Mouse (Mus musculus) forebrain, embryonic 11.5 days (tissue): ENCODE measurements around the gene Rps12. TPM values are rescaled to one million over a fixed set of nuclear protein-coding genes. Genes with fewer than 3 reads are reported as not detected.
"Not testable (repeated sequence)": the region's sequence is repeated elsewhere in the genome, so short reads cannot be mapped to it uniquely, and the experiment has no call there.

Source experiments
- ATAC-seq: fragments of 200-750 bp; cut with Nextera tagmentation; replicated peaks from 2 replicates; pipeline ENCODE4 v1.8.0; 2017; ENCODE audit warnings: moderate TSS enrichment; ENCODE audit not compliant: low FRiP score
- DNase-seq: peaks from one replicate; pipeline ENCODE4 v3.0.0-alpha.2; 2017; ENCODE audit warnings: low spot score
- H3K27ac ChIP-seq: fragments of 300-500 bp; sonication (generic); 2 replicates; pipeline ENCODE4 v1.5.1; 2014; ENCODE audit warnings: low read depth, low read length
- H3K27me3 ChIP-seq: fragments of 300-500 bp; sonication (generic); 2 replicates; pipeline ENCODE4 v1.6.1; 2014; ENCODE audit warnings: mild to moderate bottlenecking, low read length, mixed read lengths; ENCODE audit not compliant: control insufficient read depth, insufficient read depth
- H3K36me3 ChIP-seq: fragments of 300-500 bp; sonication (generic); 2 replicates; pipeline ENCODE4 v1.6.1; 2014; ENCODE audit warnings: mild to moderate bottlenecking, low read length, moderate library complexity, mixed read lengths; ENCODE audit not compliant: control insufficient read depth, insufficient read depth
- H3K4me1 ChIP-seq: fragments of 300-500 bp; sonication (generic); replicated peaks from 2 replicates; pipeline ENCODE4 v1.6.1; 2014; ENCODE audit warnings: low read length, mixed read lengths; ENCODE audit not compliant: control insufficient read depth, insufficient read depth
- H3K4me2 ChIP-seq: fragments of 300-500 bp; sonication (generic); 2 replicates; pipeline ENCODE4 v1.6.1; 2014; ENCODE audit warnings: low read depth, mild to moderate bottlenecking, low read length, moderate library complexity, mixed read lengths; ENCODE audit not compliant: severe bottlenecking
- H3K4me3 ChIP-seq: fragments of 300-500 bp; sonication (generic); 2 replicates; pipeline ENCODE4 v1.5.1; 2014; ENCODE audit warnings: low read depth, low read length
- H3K9ac ChIP-seq: fragments of 300-500 bp; sonication (generic); 2 replicates; pipeline ENCODE4 v1.6.1; 2014; ENCODE audit warnings: low read length
- H3K9me3 ChIP-seq: fragments of 300-500 bp; sonication (generic); 2 replicates; pipeline ENCODE4 v1.6.1; 2016; ENCODE audit warnings: low read length, mixed read lengths; ENCODE audit not compliant: control insufficient read depth
- WGBS: fragments of 180-500 bp; shearing (Covaris S2); extraction: QIAGEN DNeasy Blood & Tissue Kit; methylation state at CpG from one replicate; pipeline ENCODE4 v1.1.7; 2014; 5-methylcytosine and 5-hydroxymethylcytosine counted together
- polyA plus RNA-seq: library from polyadenylated mRNA; unstranded; fragments of >200 nt; fragmentation: Nextera tagmentation; extraction: Ambion mirVana; gene quantifications from 2 replicates; pipeline ENCODE4 v1.2.1, GENCODE M21; 2014

Rps12 gene
- polyA plus RNA-seq, 1 experiment from 2014 or later: 130 TPM

- H3K9ac ChIP-seq: peak overlapping the region; percentile 89; the same call in 1 of the 2 replicates
- H3K4me3 ChIP-seq: peak overlapping the region; percentile 64; the same call in 1 of the 2 replicates
These were observed 8.9 kb upstream of the Rps12 start for GRCm38 (mm10) chr10:23795871-23796520.

DNA sequence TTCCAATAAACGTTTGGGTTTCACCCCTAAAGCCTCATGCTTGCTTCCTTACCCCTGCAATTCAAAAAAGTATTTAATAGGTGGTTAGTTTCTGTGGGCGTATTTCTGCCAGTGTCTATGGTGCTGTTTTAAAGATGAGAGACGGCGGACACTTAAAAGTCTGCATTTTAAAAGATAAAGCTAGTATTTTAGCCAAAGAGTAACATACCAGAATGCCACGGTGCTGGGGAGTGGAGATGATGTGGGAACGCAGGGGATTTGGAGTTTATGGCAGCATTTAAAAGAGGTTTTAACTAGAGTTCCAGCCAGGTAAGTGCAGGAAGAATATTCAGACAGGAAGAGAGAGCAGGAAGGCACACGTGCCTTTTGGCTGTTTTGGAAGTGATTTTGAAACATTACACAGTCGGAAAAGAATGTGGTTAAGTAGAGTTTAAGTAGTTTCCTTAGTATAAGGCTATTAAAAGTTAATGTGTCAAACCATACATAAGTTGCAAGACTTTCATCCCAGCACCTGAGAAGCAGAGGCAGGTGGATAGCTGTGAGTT lies 1.1 kb upstream of the Rps12 start:
- Histone ChIP-seq H3K9ac (peak overlapping the region; percentile 91), H3K27me3 (no peaks in the 10 kb centered on the region), H3K36me3 (peaks cover 11% of the 10 kb centered on the region), H3K4me3 (peak overlapping the region; percentile 85), H3K27ac (no peak overlapping the region; the same call in 1 of the 2 replicates), H3K4me1 (peaks cover 2% of the 10 kb centered on the region; the same call in 1 of the 2 replicates), H3K9me3 (no peaks in the 10 kb centered on the region), H3K4me2 (peak overlapping the region; percentile 80)
- ATAC-seq: no peak
- WGBS: 10% methylated on average over 8 of the region's 8 CpGs
- no peak for DNase-seq

More at GRCm38 (mm10) chr10:23795871-23796520, 8.9 kb upstream of the Rps12 start:
- Histone ChIP-seq H3K27me3 (no peaks in the 10 kb centered on the region), H3K27ac (no peak overlapping the region), H3K9me3 (no peaks in the 10 kb centered on the region), H3K4me2 (peak overlapping the region; percentile 75), H3K36me3 (no peaks in the 10 kb centered on the region; the same call in 1 of the 2 replicates), H3K4me1 (0 out of 2 replicates have a peak, but pooled peaks cover 2% of the 10 kb centered on the region)
- ATAC-seq (no peak), DNase-seq (no peak)
- WGBS: 58% methylated on average over 9 of the region's 9 CpGs

GRCm38 (mm10) chr10:23786631-23787038 lies 440 bp downstream of the Rps12 start:
- not testable (repeated sequence) for DNase-seq, ATAC-seq, H3K4me1 ChIP-seq, H3K27me3 ChIP-seq, H3K9me3 ChIP-seq
- peak overlapping the region; percentile 85 for H3K4me3 ChIP-seq
- H3K27ac ChIP-seq: 0 out of 2 replicates have a peak overlapping the region, but pooled peaks have one; percentile 41
- H3K9ac ChIP-seq: peak overlapping the region; percentile 91
- H3K36me3 ChIP-seq: peaks cover 11% of the 10 kb centered on the region
- peak overlapping the region; percentile 89 for H3K4me2 ChIP-seq
- under 1% methylated on average over 23 of the region's 23 CpGs for WGBS

DNA sequence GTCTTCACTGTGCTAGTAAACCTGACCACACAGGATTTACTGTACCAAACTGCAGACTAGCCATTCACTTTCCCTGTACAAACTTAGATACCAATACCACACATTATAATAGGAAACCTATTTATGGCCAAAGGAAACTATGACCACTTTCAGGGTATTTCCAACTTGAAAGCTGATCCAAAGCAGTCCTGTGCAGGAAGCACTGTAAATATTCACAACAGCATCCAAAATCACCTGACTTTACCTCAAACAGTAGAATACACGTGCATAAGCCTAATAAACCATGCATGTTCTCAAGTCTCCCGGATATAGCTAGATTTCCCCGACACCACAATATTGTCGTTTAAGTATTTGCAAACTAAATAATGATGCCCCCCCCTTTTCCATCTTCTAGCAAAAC lies 1.0 kb downstream of the Rps12 start:
- Histone ChIP-seq H3K4me2 (peak overlapping the region; percentile 89), H3K4me1 (peaks cover 2% of the 10 kb centered on the region; the same call in 1 of the 2 replicates), H3K36me3 (peaks cover 11% of the 10 kb centered on the region), H3K4me3 (peak overlapping the region; percentile 85), H3K27me3 (no peaks in the 10 kb centered on the region), H3K27ac (no peak overlapping the region), H3K9me3 (no peaks in the 10 kb centered on the region), H3K9ac (peak overlapping the region; percentile 91)
- DNase-seq (no peak), ATAC-seq (no peak)
- 0% methylated on average over 4 of the region's 4 CpGs for WGBS

DNA sequence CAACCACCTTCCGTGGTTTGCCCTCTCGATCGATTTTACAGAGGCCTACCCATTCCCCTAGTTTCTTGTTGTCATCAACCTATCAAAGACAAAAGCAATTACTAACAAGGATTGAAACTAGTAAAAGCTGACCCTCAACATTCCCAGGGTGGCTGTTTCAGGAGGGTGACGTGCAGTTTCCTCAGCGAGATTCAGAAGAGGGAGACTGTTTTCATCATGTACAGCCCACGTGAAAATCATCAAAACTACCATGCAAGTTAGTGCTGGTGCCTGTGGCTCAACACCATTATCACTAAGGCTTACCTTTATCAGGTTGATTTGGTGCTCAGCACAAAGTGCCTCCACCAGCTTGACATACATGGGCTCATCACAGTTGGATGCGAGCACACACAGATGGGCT lies 1.5 kb downstream of the Rps12 start:
- Histone ChIP-seq H3K36me3 (peaks cover 11% of the 10 kb centered on the region), H3K9ac (peak overlapping the region; percentile 91), H3K4me2 (peak overlapping the region; percentile 89), H3K4me3 (peak overlapping the region; percentile 85)
- H3K9me3 ChIP-seq, DNase-seq, ATAC-seq, H3K4me1 ChIP-seq, H3K27ac ChIP-seq, H3K27me3 ChIP-seq: not testable (repeated sequence)
- 43% methylated on average over 7 of the region's 7 CpGs for WGBS

DNA sequence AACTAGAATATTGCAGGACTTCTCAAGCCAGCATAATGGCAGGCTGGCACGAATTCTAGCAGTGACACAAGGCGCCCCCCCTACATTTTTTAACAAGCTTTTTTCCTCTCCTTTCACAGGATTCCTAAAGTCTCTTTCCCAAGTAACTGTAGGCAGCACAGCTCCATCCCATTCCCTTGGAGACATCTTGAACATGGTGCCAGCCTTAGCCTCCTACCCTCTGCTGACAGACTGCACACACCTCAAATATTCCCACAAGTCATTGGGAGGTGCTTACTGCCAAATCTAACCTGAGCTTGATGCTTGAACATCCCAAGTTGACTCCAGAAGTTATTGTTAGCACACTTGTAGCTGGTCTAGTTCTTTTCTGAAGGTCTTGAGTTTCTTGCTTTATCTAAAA lies 3.0 kb downstream of the Rps12 start:
- H3K4me3 ChIP-seq: no peak overlapping the region
- H3K36me3 ChIP-seq: peaks cover 11% of the 10 kb centered on the region
- ATAC-seq (no peak), DNase-seq (no peak)
- WGBS: 36% methylated on average over 2 of the region's 2 CpGs
- no peaks in the 10 kb centered on the region for H3K9me3 ChIP-seq
- H3K4me2 ChIP-seq: no peak overlapping the region
- no peaks in the 10 kb centered on the region for H3K27me3 ChIP-seq
- H3K9ac ChIP-seq: no peak overlapping the region
- H3K4me1 ChIP-seq: peaks cover 2% of the 10 kb centered on the region; the same call in 1 of the 2 replicates
- H3K27ac ChIP-seq: no peak overlapping the region

GRCm38 (mm10) chr10:23783493-23783884 lies 3.6 kb downstream of the Rps12 start:
- no peaks in the 10 kb centered on the region for H3K27me3 ChIP-seq
- no peak overlapping the region for H3K9ac ChIP-seq
- peaks cover 2% of the 10 kb centered on the region; the same call in 1 of the 2 replicates for H3K4me1 ChIP-seq
- DNase-seq (no peak), ATAC-seq (no peak)
- H3K9me3 ChIP-seq: no peaks in the 10 kb centered on the region
- no peak overlapping the region for H3K4me3 ChIP-seq
- H3K27ac ChIP-seq: no peak overlapping the region
- H3K36me3 ChIP-seq: peaks cover 11% of the 10 kb centered on the region
- no peak overlapping the region for H3K4me2 ChIP-seq
- 21% methylated on average over 2 of the region's 2 CpGs for WGBS

- no peak overlapping the region for H3K9ac ChIP-seq
- no peak for DNase-seq
- H3K27me3 ChIP-seq: no peaks in the 10 kb centered on the region
- 0 out of 2 replicates have a peak overlapping the region, but pooled peaks have one; percentile 8 for H3K27ac ChIP-seq
- no peak for ATAC-seq
- H3K9me3 ChIP-seq: no peaks in the 10 kb centered on the region
- H3K4me3 ChIP-seq: no peak overlapping the region
- H3K4me2 ChIP-seq: no peak overlapping the region
- H3K4me1 ChIP-seq: peaks cover 2% of the 10 kb centered on the region; the same call in 1 of the 2 replicates
- peaks cover 11% of the 10 kb centered on the region for H3K36me3 ChIP-seq
- WGBS: 23% methylated on average over 2 of the region's 2 CpGs
These were observed 4.1 kb downstream of the Rps12 start for GRCm38 (mm10) chr10:23782855-23783492.
